Mouse (Mus musculus) stomach, postnatal 0 days (tissue): ENCODE measurements around the gene Eif4g2.

ENCODE experiments used
- CTCF ChIP-seq: IDR thresholded peaks from 2 replicates; pipeline ENCODE4 v1.5.1; 2016; ENCODE audit warnings: antibody characterized with exemption, low read depth, mild to moderate bottlenecking, moderate library complexity
- EP300 ChIP-seq: optimal IDR thresholded peaks from 2 replicates; pipeline ENCODE3; 2016; ENCODE audit warnings: antibody characterized with exemption

DNA sequence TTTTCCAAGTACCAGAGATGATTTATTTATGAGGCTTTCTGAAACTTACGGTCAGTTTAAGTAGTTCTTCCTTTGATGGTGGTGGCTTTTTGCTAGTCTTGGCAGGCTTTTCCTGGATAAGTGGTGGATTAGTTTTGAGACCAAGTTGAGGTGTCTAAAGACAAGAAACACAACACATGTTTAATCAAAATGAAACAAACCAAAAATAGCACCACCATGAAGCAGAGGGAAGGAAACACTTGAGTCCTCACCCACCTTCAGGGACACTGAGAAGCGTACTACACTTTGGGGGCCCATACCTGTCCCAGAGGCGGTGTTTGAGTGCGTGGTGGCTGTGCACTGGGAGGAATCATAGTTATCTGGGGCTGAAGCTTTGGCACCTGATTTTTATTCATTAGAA lies 7.5 kb downstream of the Eif4g2 start:
- TF ChIP-seq EP300 = no peak
- no peak for TF ChIP-seq CTCF
